Mouse (Mus musculus) ovary, adult 18-20 months (tissue): ENCODE results near the gene Abcb4.
A peak's percentile ranks its signal among the peaks of the same experiment; 100 is the strongest.
"Not testable (repeated sequence)": the region's sequence is repeated elsewhere in the genome, so short reads cannot be mapped to it uniquely, and the experiment has no call there.

Experiments used
- DNase-seq: peaks from one replicate; pipeline ENCODE4 v3.0.0; 2022; ENCODE audit warnings: low spot score, mixed read lengths

Gene Abcb4

GRCm38 (mm10) chr5:8893300-8894103 lies at the start of gene Abcb4:
TSS of gene Abcb4 (plus strand) at chr5:8893717.
- DNase-seq: peak; percentile 29

- DNase-seq: not testable (repeated sequence)
Measured at GRCm38 (mm10) chr5:8848607-8849575, 44.6 kb upstream of the Abcb4 start.

GRCm38 (mm10) chr5:8850851-8851250 lies 42.7 kb upstream of the Abcb4 start:
- no peak for DNase-seq

GRCm38 (mm10) chr5:8857201-8857600 lies 36.3 kb upstream of the Abcb4 start:
- no peak for DNase-seq

- DNase-seq: no peak
Measured at GRCm38 (mm10) chr5:8861811-8862210, 31.7 kb upstream of the Abcb4 start.

GRCm38 (mm10) chr5:8863580-8864337 lies 29.8 kb upstream of the Abcb4 start:
- DNase-seq: no peak

GRCm38 (mm10) chr5:8865630-8866029 lies 27.9 kb upstream of the Abcb4 start:
- not testable (repeated sequence) for DNase-seq

GRCm38 (mm10) chr5:8866366-8866765 lies 27.2 kb upstream of the Abcb4 start:
- no peak for DNase-seq

- DNase-seq: no peak
Measured at GRCm38 (mm10) chr5:8868019-8868418, 25.5 kb upstream of the Abcb4 start.

- no peak for DNase-seq
Measured at GRCm38 (mm10) chr5:8872979-8873915, 20.3 kb upstream of the Abcb4 start.

GRCm38 (mm10) chr5:8877086-8877485 lies 16.4 kb upstream of the Abcb4 start:
- no peak for DNase-seq

- no peak for DNase-seq
Measured at GRCm38 (mm10) chr5:8877800-8878199, 15.7 kb upstream of the Abcb4 start.

- no peak for DNase-seq
Measured at GRCm38 (mm10) chr5:8885837-8886236, 7.7 kb upstream of the Abcb4 start.

GRCm38 (mm10) chr5:8894104-8894425 lies 548 bp downstream of the Abcb4 start:
- DNase-seq: no peak

- DNase-seq: no peak
Measured at GRCm38 (mm10) chr5:8894641-8895490, 1.3 kb downstream of the Abcb4 start.

GRCm38 (mm10) chr5:8896198-8896597 lies 2.7 kb downstream of the Abcb4 start:
- no peak for DNase-seq

- no peak for DNase-seq
Measured at GRCm38 (mm10) chr5:8898246-8898645, 4.7 kb downstream of the Abcb4 start.

GRCm38 (mm10) chr5:8901001-8901400 lies 7.5 kb downstream of the Abcb4 start:
- no peak for DNase-seq

GRCm38 (mm10) chr5:8902141-8902817 lies 8.8 kb downstream of the Abcb4 start:
- no peak for DNase-seq

- no peak for DNase-seq
Measured at GRCm38 (mm10) chr5:8904539-8904938, 11.0 kb downstream of the Abcb4 start.
